Mouse (Mus musculus): ENCODE measurements around the gene Taok1.

DNA sequence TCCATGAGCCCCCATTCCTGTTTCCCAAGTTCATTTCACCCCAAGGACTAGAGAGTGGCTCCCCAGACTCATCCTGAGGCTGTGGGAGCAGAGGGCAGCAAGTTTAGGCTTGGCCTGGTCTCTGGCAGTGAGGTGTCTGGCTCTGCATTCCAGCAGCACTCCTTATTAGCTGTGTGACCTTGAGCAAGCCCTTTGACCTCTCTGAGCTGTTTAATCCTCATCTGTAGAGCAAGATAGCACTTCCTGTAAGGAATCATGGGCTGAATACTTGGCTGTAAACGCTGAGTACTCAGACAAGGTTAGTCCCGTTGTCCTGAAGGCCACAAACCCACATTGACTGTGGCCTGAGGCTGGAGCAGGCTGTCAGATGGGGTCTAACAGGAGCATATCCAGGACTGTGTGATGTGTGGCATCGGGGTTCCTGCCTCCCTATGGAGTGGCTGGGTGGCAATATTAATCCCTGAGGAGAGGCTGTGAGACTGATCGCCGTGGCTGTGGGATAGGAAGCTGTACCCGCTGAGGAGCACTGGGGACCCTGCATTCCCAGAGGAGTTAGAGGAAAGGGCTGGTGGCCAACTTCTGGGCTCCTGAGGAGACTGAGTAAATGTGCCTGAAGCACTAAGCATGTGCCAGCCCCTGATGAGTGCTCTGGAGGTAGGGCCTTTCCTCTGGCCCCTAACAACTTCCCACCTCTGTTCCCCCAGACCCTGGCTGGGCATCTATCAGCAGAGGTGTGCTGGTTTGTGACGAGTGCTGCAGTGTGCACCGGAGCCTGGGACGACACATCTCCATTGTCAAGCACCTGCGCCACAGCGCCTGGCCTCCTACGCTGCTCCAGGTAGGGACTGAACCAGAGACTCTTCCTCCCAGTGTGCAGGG lies 109.1 kb downstream of the Taok1 start:
- TF ChIP-seq GATA1 (IDR thresholded peaks at IDR 0.05; ENCODE audit: low read length): no peak
- TF ChIP-seq TAL1 (IDR thresholded peaks at IDR 0.05; ENCODE audit: low read length): no peak
